Comparison of ENCODE assay signal across 15 mouse cellular contexts in genomic region chr19:47345851-47346568, GRCm38 (mm10).
A peak's percentile ranks its signal among the peaks of the same experiment; 100 is the strongest.
DNase-seq lines count a peak whose midpoint lies in the region.
"Had no signal": no experiment of that assay in that cellular context is flagged by ENCODE, and none has a peak within 500 bp of the region (broad histone marks: within the 10 kb centered on the region; RNA-seq: fewer than 3 reads in every experiment).

No protein-coding gene starts in this region.

- DNase-seq in heart, adult 11 months, result peak; percentile 97
- no peak for DNase-seq in heart, postnatal 4 days
- DNase-seq in lung, postnatal 36 days, result peak; percentile 71
- DNase-seq in lung, postnatal 10 days, result no peak
- DNase-seq in c-Kit-positive CD71-positive TER-119-positive erythroid progenitor cells, embryonic 14.5 days (ENCODE audit: low spot score), result peak; percentile 48
- DNase-seq in B cell, adult 2 months, result no peak
- no peak for DNase-seq in embryo, embryonic 10.5 days (ENCODE audit: low spot score)
- DNase-seq: adrenal gland, postnatal 25 days; cerebellum, adult 2 months; kidney, adult 9 months; kidney, postnatal 25 days; left cerebral cortex, postnatal 4 days; liver; liver, postnatal 0 days; thymus, postnatal 36 days had no signal

Comparison
In these comparisons a context has a peak if more than half of its experiments do, and no peak if none do; other contexts are left out.
1. DNase-seq: peak in heart, adult 11 months (single experiment), lung, postnatal 36 days (single experiment) and c-Kit-positive CD71-positive TER-119-positive erythroid progenitor cells, embryonic 14.5 days (single experiment); none in heart, postnatal 4 days (single experiment), lung, postnatal 10 days (single experiment), B cell, adult 2 months (0 of 2) and embryo, embryonic 10.5 days (single experiment).